Mouse (Mus musculus): ENCODE measurements at regions not wholly inside any gene's neighbourhood (a gene's known extent, or its start where the extent isn't known, plus 50 kb on each side); places are given as distances from the start of the nearest gene placed in this dataset.

GRCm38 (mm10) chr1:41133143-41133542 lies 327.7 kb downstream of the Tmem182 start:
- no peak for DNase-seq (ENCODE audit: low spot score)
- Histone ChIP-seq H3K9me3 (replicated peaks; ENCODE audit: low read length) (no peaks in the 10 kb centered on the region), H3K4me2 (ENCODE audit: low read length) (no peak overlapping the region), H3K27ac (no peak overlapping the region), H3K4me1 (replicated peaks; ENCODE audit: insufficient read depth, low read length) (0 out of 2 replicates have a peak, but pooled peaks cover 3% of the 10 kb centered on the region), H3K27me3 (ENCODE audit: insufficient read depth, low read length) (no peaks in the 10 kb centered on the region), H3K9ac (ENCODE audit: low read depth, low read length) (no peak overlapping the region), H3K36me3 (ENCODE audit: insufficient read depth, low read length) (no peaks in the 10 kb centered on the region), H3K4me3 (replicated peaks; ENCODE audit: low read depth, low read length) (no peak overlapping the region)
- no peak for TF ChIP-seq CTCF (IDR thresholded peaks at IDR 0.05; ENCODE audit: low read depth)
- WGBS: 24% methylated on average over 1 of the region's 1 CpGs
- ATAC-seq (replicated peaks; ENCODE audit: low FRiP score, low read depth): no peak

- no peak for DNase-seq (ENCODE audit: low spot score)
- no peaks in the 10 kb centered on the region for H3K9me3 ChIP-seq (replicated peaks; ENCODE audit: low read length)
- H3K9ac ChIP-seq (ENCODE audit: low read depth, low read length): no peak overlapping the region
- no peaks in the 10 kb centered on the region for H3K27me3 ChIP-seq (ENCODE audit: insufficient read depth, low read length)
- no peak overlapping the region for H3K4me2 ChIP-seq (ENCODE audit: low read length)
- H3K4me3 ChIP-seq (replicated peaks; ENCODE audit: low read depth, low read length): no peak overlapping the region
- H3K4me1 ChIP-seq (replicated peaks; ENCODE audit: insufficient read depth, low read length): 0 out of 2 replicates have a peak, but pooled peaks cover 3% of the 10 kb centered on the region
- H3K27ac ChIP-seq: no peak overlapping the region
- H3K36me3 ChIP-seq (ENCODE audit: insufficient read depth, low read length): no peaks in the 10 kb centered on the region
- no peak for TF ChIP-seq CTCF (IDR thresholded peaks at IDR 0.05; ENCODE audit: low read depth)
- no peak for ATAC-seq (replicated peaks; ENCODE audit: low FRiP score, low read depth)
- 70% methylated on average over 8 of the region's 8 CpGs for WGBS
These were observed 328.5 kb downstream of the Tmem182 start for GRCm38 (mm10) chr1:41133946-41134345.

GRCm38 (mm10) chr1:41139725-41140124 lies 334.3 kb downstream of the Tmem182 start:
- TF ChIP-seq CTCF (IDR thresholded peaks at IDR 0.05; ENCODE audit: low read depth): no peak
- ATAC-seq (replicated peaks; ENCODE audit: low FRiP score, low read depth) (no peak), DNase-seq (ENCODE audit: low spot score) (no peak)
- Histone ChIP-seq H3K36me3 (ENCODE audit: insufficient read depth, low read length) (no peaks in the 10 kb centered on the region), H3K9me3 (replicated peaks; ENCODE audit: low read length) (no peaks in the 10 kb centered on the region), H3K4me2 (ENCODE audit: low read length) (no peak overlapping the region), H3K27me3 (ENCODE audit: insufficient read depth, low read length) (no peaks in the 10 kb centered on the region), H3K4me3 (replicated peaks; ENCODE audit: low read depth, low read length) (no peak overlapping the region), H3K9ac (ENCODE audit: low read depth, low read length) (no peak overlapping the region), H3K4me1 (replicated peaks; ENCODE audit: insufficient read depth, low read length) (no peaks in the 10 kb centered on the region), H3K27ac (no peak overlapping the region)
- 93% methylated on average over 2 of the region's 2 CpGs for WGBS

- no peaks in the 10 kb centered on the region for H3K27me3 ChIP-seq (ENCODE audit: insufficient read depth, low read length)
- no peak for DNase-seq (ENCODE audit: low spot score)
- no peak for TF ChIP-seq CTCF (IDR thresholded peaks at IDR 0.05; ENCODE audit: low read depth)
- ATAC-seq (replicated peaks; ENCODE audit: low FRiP score, low read depth): no peak
- H3K9me3 ChIP-seq (replicated peaks; ENCODE audit: low read length): no peaks in the 10 kb centered on the region
- no peak overlapping the region for H3K27ac ChIP-seq
- H3K36me3 ChIP-seq (ENCODE audit: insufficient read depth, low read length): no peaks in the 10 kb centered on the region
- H3K4me1 ChIP-seq (replicated peaks; ENCODE audit: insufficient read depth, low read length): no peaks in the 10 kb centered on the region
- H3K4me3 ChIP-seq (replicated peaks; ENCODE audit: low read depth, low read length): no peak overlapping the region
- WGBS: 61% methylated on average over 1 of the region's 1 CpGs
- H3K9ac ChIP-seq (ENCODE audit: low read depth, low read length): no peak overlapping the region
- no peak overlapping the region for H3K4me2 ChIP-seq (ENCODE audit: low read length)
These were observed 335.1 kb downstream of the Tmem182 start for GRCm38 (mm10) chr1:41140542-41140941.

GRCm38 (mm10) chr1:41141992-41142391 lies 336.6 kb downstream of the Tmem182 start:
- Histone ChIP-seq H3K36me3 (ENCODE audit: insufficient read depth, low read length) (no peaks in the 10 kb centered on the region), H3K27me3 (ENCODE audit: insufficient read depth, low read length) (no peaks in the 10 kb centered on the region), H3K9me3 (replicated peaks; ENCODE audit: low read length) (no peaks in the 10 kb centered on the region), H3K9ac (ENCODE audit: low read depth, low read length) (no peak overlapping the region), H3K27ac (no peak overlapping the region), H3K4me3 (replicated peaks; ENCODE audit: low read depth, low read length) (no peak overlapping the region), H3K4me1 (replicated peaks; ENCODE audit: insufficient read depth, low read length) (no peaks in the 10 kb centered on the region), H3K4me2 (ENCODE audit: low read length) (no peak overlapping the region)
- DNase-seq (ENCODE audit: low spot score) (no peak), ATAC-seq (replicated peaks; ENCODE audit: low FRiP score, low read depth) (no peak)
- no peak for TF ChIP-seq CTCF (IDR thresholded peaks at IDR 0.05; ENCODE audit: low read depth)
- WGBS: 80% methylated on average over 4 of the region's 4 CpGs

GRCm38 (mm10) chr1:41152516-41152915 lies 347.1 kb downstream of the Tmem182 start:
- Histone ChIP-seq H3K4me2 (ENCODE audit: low read length) (no peak overlapping the region), H3K4me3 (replicated peaks; ENCODE audit: low read depth, low read length) (no peak overlapping the region), H3K9me3 (replicated peaks; ENCODE audit: low read length) (no peaks in the 10 kb centered on the region), H3K36me3 (ENCODE audit: insufficient read depth, low read length) (no peaks in the 10 kb centered on the region), H3K27ac (no peak overlapping the region), H3K9ac (ENCODE audit: low read depth, low read length) (no peak overlapping the region), H3K4me1 (replicated peaks; ENCODE audit: insufficient read depth, low read length) (no peaks in the 10 kb centered on the region), H3K27me3 (ENCODE audit: insufficient read depth, low read length) (no peaks in the 10 kb centered on the region)
- WGBS: 56% methylated on average over 1 of the region's 1 CpGs
- no peak for ATAC-seq (replicated peaks; ENCODE audit: low FRiP score, low read depth)
- DNase-seq (ENCODE audit: low spot score): peak; percentile 87
- peak; percentile 80 for TF ChIP-seq CTCF (IDR thresholded peaks at IDR 0.05; ENCODE audit: low read depth)

Data from kidney, postnatal 0 days (tissue).